Mouse (Mus musculus) olfactory bulb, adult 2 months (tissue): ENCODE measurements around the gene Apmap. TPM values are rescaled to one million over a fixed set of nuclear protein-coding genes. Genes with fewer than 3 reads are reported as not detected.
A peak's percentile ranks its signal among the peaks of the same experiment; 100 is the strongest.

Experiments
- H3K27ac ChIP-seq: fragments of 200-500 bp; 2 replicates; pipeline ENCODE4 v1.5.1; 2012; ENCODE audit warnings: low read depth, low read length; ENCODE audit not compliant: insufficient read depth
- H3K4me1 ChIP-seq: fragments of 200-500 bp; 2 replicates; pipeline ENCODE4 v1.6.1; 2012; ENCODE audit warnings: low read length; ENCODE audit not compliant: control insufficient read depth, insufficient read depth
- H3K4me3 ChIP-seq: fragments of 200-500 bp; 2 replicates; pipeline ENCODE4 v1.5.1; 2012; ENCODE audit warnings: mild to moderate bottlenecking, low read depth, low read length, moderate library complexity; ENCODE audit not compliant: insufficient read depth
- CTCF ChIP-seq: fragments of 200-500 bp; IDR thresholded peaks from 2 replicates; pipeline ENCODE4 v1.5.1; 2012; ENCODE audit warnings: low read depth, mild to moderate bottlenecking, low read length, moderate library complexity; ENCODE audit not compliant: insufficient read depth
- POLR2A ChIP-seq: fragments of 200-500 bp; IDR thresholded peaks from 2 replicates; pipeline ENCODE4 v1.6.1; 2012; ENCODE audit warnings: mild to moderate bottlenecking, low read depth, low read length, moderate library complexity; ENCODE audit not compliant: insufficient read depth
- WGBS: fragments of 180-500 bp; shearing (Covaris S2); methylation state at CpG from one replicate; pipeline ENCODE4 v1.1.7; 2018; 5-methylcytosine and 5-hydroxymethylcytosine counted together
- polyA plus RNA-seq: library from polyadenylated mRNA; stranded (reverse); fragments of >200 nt; gene quantifications from 2 replicates; pipeline ENCODE4 v1.2.4, GENCODE M21; 2012; ENCODE audit warnings: low replicate concordance; ENCODE audit not compliant: missing spikeins, insufficient read depth, insufficient read length

Gene Apmap
- polyA plus RNA-seq, 1 experiment = not detected

- H3K27ac ChIP-seq = no peak overlapping the region
- TF ChIP-seq CTCF (no peak), POLR2A (no peak)
- H3K4me3 ChIP-seq = no peak overlapping the region
- WGBS = 83% methylated on average over 4 of the region's 4 CpGs
- no peaks in the 10 kb centered on the region for H3K4me1 ChIP-seq
Observed at GRCm38 (mm10) chr2:150629255-150629654, 20.9 kb upstream of the Apmap start.

- TF ChIP-seq POLR2A (no peak), CTCF (no peak)
- Histone ChIP-seq H3K27ac (no peak overlapping the region), H3K4me3 (no peak overlapping the region), H3K4me1 (no peaks in the 10 kb centered on the region)
- WGBS = 72% methylated on average over 6 of the region's 6 CpGs
Observed at GRCm38 (mm10) chr2:150627140-150627539, 18.8 kb upstream of the Apmap start.

- WGBS = 96% methylated on average over 8 of the region's 8 CpGs
Observed at GRCm38 (mm10) chr2:150624926-150625325, 16.6 kb upstream of the Apmap start.

GRCm38 (mm10) chr2:150623957-150624356 lies 15.6 kb upstream of the Apmap start:
- H3K4me1 ChIP-seq = no peaks in the 10 kb centered on the region
- H3K4me3 ChIP-seq = no peak overlapping the region
- no peak overlapping the region for H3K27ac ChIP-seq
- no peak for TF ChIP-seq CTCF
- WGBS = 95% methylated on average over 3 of the region's 3 CpGs

More at GRCm38 (mm10) chr2:150624926-150625325, 16.6 kb upstream of the Apmap start:
- no peaks in the 10 kb centered on the region for H3K4me1 ChIP-seq
- TF ChIP-seq POLR2A = no peak
- no peak for TF ChIP-seq CTCF
- no peak overlapping the region for H3K27ac ChIP-seq
- H3K4me3 ChIP-seq = no peak overlapping the region

GRCm38 (mm10) chr2:150621698-150622097 lies 13.3 kb upstream of the Apmap start:
- 77% methylated on average over 3 of the region's 3 CpGs for WGBS
- no peak for TF ChIP-seq CTCF
- no peak for TF ChIP-seq POLR2A
- H3K4me3 ChIP-seq = no peak overlapping the region

GRCm38 (mm10) chr2:150610097-150610496 lies 1.7 kb upstream of the Apmap start:
- no peak for TF ChIP-seq POLR2A
- no peak for TF ChIP-seq CTCF
- H3K4me1 ChIP-seq = no peaks in the 10 kb centered on the region
- WGBS = 83% methylated on average over 3 of the region's 3 CpGs
- no peak overlapping the region for H3K4me3 ChIP-seq
- no peak overlapping the region for H3K27ac ChIP-seq

More at GRCm38 (mm10) chr2:150621698-150622097, 13.3 kb upstream of the Apmap start:
- H3K27ac ChIP-seq = no peak overlapping the region
- H3K4me1 ChIP-seq = no peaks in the 10 kb centered on the region

GRCm38 (mm10) chr2:150608872-150609560 lies 649 bp upstream of the Apmap start:
- no peak for TF ChIP-seq CTCF
- no peak for TF ChIP-seq POLR2A
- no peak overlapping the region for H3K27ac ChIP-seq
- peak overlapping the region; percentile 95; the same call in 1 of the 2 replicates for H3K4me3 ChIP-seq
- no peaks in the 10 kb centered on the region for H3K4me1 ChIP-seq
- under 1% methylated on average over 10 of the region's 10 CpGs for WGBS

GRCm38 (mm10) chr2:150607086-150607485 lies 1.3 kb downstream of the Apmap start:
- 65% methylated on average over 1 of the region's 1 CpGs for WGBS
- Histone ChIP-seq H3K27ac (no peak overlapping the region), H3K4me3 (no peak overlapping the region)

GRCm38 (mm10) chr2:150604802-150605201 lies 3.6 kb downstream of the Apmap start:
- TF ChIP-seq POLR2A (no peak), CTCF (no peak)
- no peak overlapping the region for H3K4me3 ChIP-seq
- WGBS = 88% methylated on average over 2 of the region's 2 CpGs
- no peaks in the 10 kb centered on the region for H3K4me1 ChIP-seq
- H3K27ac ChIP-seq = no peak overlapping the region

More at GRCm38 (mm10) chr2:150607086-150607485, 1.3 kb downstream of the Apmap start:
- no peaks in the 10 kb centered on the region for H3K4me1 ChIP-seq
- no peak for TF ChIP-seq CTCF
- TF ChIP-seq POLR2A = no peak
